Mouse (Mus musculus) cerebellum, adult (tissue): ENCODE results near the gene Foxf1.

Experiments used
- ATAC-seq: cut with Nextera tagmentation; 2 replicates; pipeline ENCODE4 v1.9.2; 2017; ENCODE audit warnings: mild to moderate bottlenecking, moderate library complexity, mixed read lengths; ENCODE audit not compliant: insufficient number of reproducible peaks, low FRiP score, low TSS enrichment

Gene Foxf1

GRCm38 (mm10) chr8:121111145-121111907 is 27.1 kb downstream of the Foxf1 start:
- no peak for ATAC-seq

- ATAC-seq: peak; percentile 69
Observed at GRCm38 (mm10) chr8:121113261-121113660, 29.1 kb downstream of the Foxf1 start.

- no peak for ATAC-seq
Observed at GRCm38 (mm10) chr8:121115136-121115535, 30.9 kb downstream of the Foxf1 start.

- ATAC-seq: no peak
Observed at GRCm38 (mm10) chr8:121115948-121116347, 31.8 kb downstream of the Foxf1 start, which contains the start of gene Foxc2. TSS of gene Foxc2 (plus strand) at chr8:121116171.

- no peak for ATAC-seq
Observed at GRCm38 (mm10) chr8:121116591-121117185, 32.5 kb downstream of the Foxf1 start.

GRCm38 (mm10) chr8:121117186-121117651 is 33.0 kb downstream of the Foxf1 start:
- ATAC-seq: no peak

- ATAC-seq: no peak
Observed at GRCm38 (mm10) chr8:121117906-121118305, 33.7 kb downstream of the Foxf1 start.

GRCm38 (mm10) chr8:121118634-121119420 is 34.6 kb downstream of the Foxf1 start:
- no peak for ATAC-seq

- no peak for ATAC-seq
Observed at GRCm38 (mm10) chr8:121119635-121120455, 35.7 kb downstream of the Foxf1 start.

- no peak for ATAC-seq
Observed at GRCm38 (mm10) chr8:121120456-121121419, 36.6 kb downstream of the Foxf1 start.

GRCm38 (mm10) chr8:121121704-121122103 is 37.5 kb downstream of the Foxf1 start:
- no peak for ATAC-seq

GRCm38 (mm10) chr8:121122368-121122767 is 38.2 kb downstream of the Foxf1 start:
- no peak for ATAC-seq

GRCm38 (mm10) chr8:121123113-121123512 is 38.9 kb downstream of the Foxf1 start:
- no peak for ATAC-seq

GRCm38 (mm10) chr8:121124547-121125239 is 40.5 kb downstream of the Foxf1 start:
- no peak for ATAC-seq

GRCm38 (mm10) chr8:121125311-121125876 is 41.2 kb downstream of the Foxf1 start:
- ATAC-seq: no peak

GRCm38 (mm10) chr8:121126191-121126590 is 42.0 kb downstream of the Foxf1 start:
- ATAC-seq: no peak

GRCm38 (mm10) chr8:121126694-121127093 is 42.5 kb downstream of the Foxf1 start:
- ATAC-seq: no peak

- ATAC-seq: no peak
Observed at GRCm38 (mm10) chr8:121127291-121127701, 43.1 kb downstream of the Foxf1 start.
